Mouse (Mus musculus): ENCODE results near the gene Gm9745. TPM values are rescaled to one million over a fixed set of nuclear protein-coding genes. Genes with fewer than 3 reads are reported as not detected.

Gm9745 gene
- total RNA-seq (2023), result not detected

GRCm38 (mm10) chr13:8948131-8948530, at the start of gene Gm9745:
Gene Gm9745, minus strand, starts transcription at chr13:8948231.

GRCm38 (mm10) chr13:8995990-8996786, 48.2 kb upstream of the Gm9745 start, which contains the start of gene Gtpbp4:
Gene Gtpbp4, minus strand, starts transcription at chr13:8996083.

GRCm38 (mm10) chr13:8952563-8952962, 4.5 kb upstream of the Gm9745 start, which contains the start of gene Idi2:
Gene Idi2, plus strand, starts transcription at chr13:8952863.

Other genes with a start within 250 kb of the Gm9745 start
- gene Wdr37, start 76.3 kb downstream of the Gm9745 start, total RNA-seq (2023), result 10 to 100 TPM; 43.3 to 44.0 TPM
- gene Idi1, start 62.7 kb downstream of the Gm9745 start, total RNA-seq (2023), result 10 to 100 TPM; 10.1 to 12.6 TPM
- gene Idi2, start 4.6 kb upstream of the Gm9745 start, total RNA-seq (2023), result not detected
- 10 to 100 TPM; 20.4 to 25.1 TPM for gene Gtpbp4, start 47.9 kb upstream of the Gm9745 start, total RNA-seq (2023)
- gene Larp4b, start 145.7 kb upstream of the Gm9745 start, total RNA-seq (2023), result 100 to 1,000 TPM; 111 to 112 TPM

Data from neutrophil, adult 59 days (primary cell).